Mouse (Mus musculus): ENCODE measurements around the gene Nxnl2. TPM values are rescaled to one million over a fixed set of nuclear protein-coding genes. Genes with fewer than 3 reads are reported as not detected.
"Not testable (repeated sequence)": the region's sequence is repeated elsewhere in the genome, so short reads cannot be mapped to it uniquely, and the experiment has no call there.

Nxnl2 gene
- total RNA-seq, 4 experiments from 2014 or later: 0.27 to 0.79 (median 0.55) TPM

- no peak for DNase-seq (ENCODE audit: low spot score in 2 of 2)
Observed at GRCm38 (mm10) chr13:51178932-51179331, 8.1 kb downstream of the Nxnl2 start.

- DNase-seq (ENCODE audit: low spot score in 2 of 2): no peak
Observed at GRCm38 (mm10) chr13:51179362-51179761, 8.5 kb downstream of the Nxnl2 start.

- no peak for DNase-seq (ENCODE audit: low spot score in 2 of 2)
Observed at GRCm38 (mm10) chr13:51182236-51182635, 11.4 kb downstream of the Nxnl2 start.

- no peak for DNase-seq (ENCODE audit: low spot score in 2 of 2)
Observed at GRCm38 (mm10) chr13:51184896-51185295, 14.1 kb downstream of the Nxnl2 start.

GRCm38 (mm10) chr13:51190336-51190735 lies 19.5 kb downstream of the Nxnl2 start:
- DNase-seq (ENCODE audit: low spot score in 2 of 2): no peak

GRCm38 (mm10) chr13:51191416-51192140 lies 20.8 kb downstream of the Nxnl2 start:
- DNase-seq (ENCODE audit: low spot score in 2 of 2): no peak

- no peak for DNase-seq (ENCODE audit: low spot score in 2 of 2)
Observed at GRCm38 (mm10) chr13:51193893-51194292, 23.1 kb downstream of the Nxnl2 start.

GRCm38 (mm10) chr13:51197699-51198098 lies 26.9 kb downstream of the Nxnl2 start:
- DNase-seq (ENCODE audit: low spot score in 2 of 2): no peak

GRCm38 (mm10) chr13:51198186-51198585 lies 27.4 kb downstream of the Nxnl2 start:
- peak; percentile 22 to 36 for DNase-seq (ENCODE audit: low spot score in 2 of 2)

GRCm38 (mm10) chr13:51201985-51202843 lies 31.4 kb downstream of the Nxnl2 start:
- DNase-seq (ENCODE audit: low spot score in 2 of 2): not testable (repeated sequence)

- DNase-seq (ENCODE audit: low spot score in 2 of 2): peak; percentile 25 to 49
Observed at GRCm38 (mm10) chr13:51202844-51203173, 32.0 kb downstream of the Nxnl2 start.

GRCm38 (mm10) chr13:51203467-51203866 lies 32.6 kb downstream of the Nxnl2 start:
- DNase-seq (ENCODE audit: low spot score in 2 of 2): no peak

- DNase-seq (ENCODE audit: low spot score in 2 of 2): not testable (repeated sequence)
Observed at GRCm38 (mm10) chr13:51204081-51204480, 33.3 kb downstream of the Nxnl2 start.

- DNase-seq (ENCODE audit: low spot score in 2 of 2): peak in 1 of 2 experiments; percentile 30
Observed at GRCm38 (mm10) chr13:51207965-51208364, 37.1 kb downstream of the Nxnl2 start.

GRCm38 (mm10) chr13:51208378-51209100 lies 37.7 kb downstream of the Nxnl2 start:
- DNase-seq (ENCODE audit: low spot score in 2 of 2): peak; percentile 19 to 49

GRCm38 (mm10) chr13:51210639-51211038 lies 39.8 kb downstream of the Nxnl2 start:
- no peak for DNase-seq (ENCODE audit: low spot score in 2 of 2)

GRCm38 (mm10) chr13:51214746-51215145 lies 43.9 kb downstream of the Nxnl2 start:
- no peak for DNase-seq (ENCODE audit: low spot score in 2 of 2)

GRCm38 (mm10) chr13:51220897-51221296 lies 50.1 kb downstream of the Nxnl2 start:
- no peak for DNase-seq (ENCODE audit: low spot score in 2 of 2)

- no peak for DNase-seq (ENCODE audit: low spot score in 2 of 2)
Observed at GRCm38 (mm10) chr13:51221425-51222160, 50.8 kb downstream of the Nxnl2 start.
